Mouse (Mus musculus) liver, embryonic 14.5 days (tissue): ENCODE results near the gene Ubtd2.

Experiments used
- CTCF ChIP-seq: IDR thresholded peaks from 2 replicates; pipeline ENCODE4 v1.5.1; 2016; ENCODE audit warnings: antibody characterized with exemption, low read depth, control low read depth
- EP300 ChIP-seq: IDR thresholded peaks from 2 replicates; pipeline ENCODE4 v1.6.1; 2016; ENCODE audit warnings: antibody characterized with exemption, low read depth

DNA sequence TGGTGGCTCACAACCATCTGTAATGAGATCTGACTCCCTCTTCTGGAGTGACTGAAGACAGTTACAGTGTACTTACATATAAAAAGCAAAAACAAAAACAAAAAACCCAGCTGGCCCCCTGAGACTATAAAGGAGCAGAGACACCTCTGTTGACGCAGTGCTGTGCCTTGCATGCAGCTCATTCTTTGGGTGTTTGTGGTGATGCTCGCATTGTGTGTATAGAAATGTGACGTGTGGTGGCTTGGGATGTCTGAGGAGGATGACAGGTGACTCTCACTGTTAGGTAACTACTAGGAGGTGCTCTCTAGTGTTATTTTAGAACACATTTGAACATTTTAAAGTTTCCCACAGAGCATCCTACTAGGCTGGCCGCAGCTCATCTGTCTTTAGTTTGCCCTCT is 80.5 kb downstream of the Ubtd2 start:
- TF ChIP-seq CTCF: no peak
- TF ChIP-seq EP300: no peak
